18 mouse cellular contexts compared by ENCODE assay signal in the genomic region with DNA sequence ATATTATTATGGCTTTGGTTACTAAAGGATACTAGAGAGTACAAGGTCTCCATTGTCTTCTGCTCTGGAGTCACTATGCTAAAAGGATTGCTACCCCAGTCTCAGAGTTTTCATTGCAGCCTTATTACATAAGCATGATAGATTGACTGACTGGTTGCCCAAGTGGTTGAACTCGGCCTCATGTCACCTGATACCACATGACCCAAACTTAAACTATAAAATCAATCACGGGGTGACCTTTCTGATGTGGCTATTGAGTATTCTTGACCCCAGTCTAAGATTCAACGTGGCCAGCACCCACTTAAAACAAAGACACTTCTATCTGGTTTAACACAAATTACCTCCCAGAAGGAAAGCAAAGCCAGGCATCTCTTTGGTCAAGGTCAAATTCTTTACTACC.
"Had no signal": no experiment of that assay in that cellular context is flagged by ENCODE, and none has a peak within 500 bp of the region (broad histone marks: within the 10 kb centered on the region; RNA-seq: fewer than 3 reads in every experiment).

No protein-coding gene starts in this region.

- H3K9ac ChIP-seq: limb, embryonic 12.5 days; limb, embryonic 15.5 days; liver, embryonic 13.5 days; midbrain, embryonic 12.5 days; midbrain, embryonic 15.5 days; neural tube, embryonic 13.5 days; stomach, embryonic 15.5 days had no signal

- H3K4me3 ChIP-seq: limb, embryonic 12.5 days; limb, embryonic 15.5 days; liver, embryonic 13.5 days; midbrain, embryonic 12.5 days; midbrain, embryonic 15.5 days; neural tube, embryonic 13.5 days; stomach, embryonic 15.5 days had no signal

- H3K9me3 ChIP-seq: limb, embryonic 12.5 days; limb, embryonic 15.5 days; liver, embryonic 13.5 days; midbrain, embryonic 12.5 days; midbrain, embryonic 15.5 days; neural tube, embryonic 13.5 days; stomach, embryonic 15.5 days had no signal

- H3K4me1 ChIP-seq: limb, embryonic 12.5 days; limb, embryonic 15.5 days; liver, embryonic 13.5 days; midbrain, embryonic 12.5 days; midbrain, embryonic 15.5 days; neural tube, embryonic 13.5 days; stomach, embryonic 15.5 days had no signal

- H3K36me3 ChIP-seq: limb, embryonic 12.5 days; limb, embryonic 15.5 days; liver, embryonic 13.5 days; midbrain, embryonic 12.5 days; midbrain, embryonic 15.5 days; neural tube, embryonic 13.5 days; stomach, embryonic 15.5 days had no signal

- H3K4me2 ChIP-seq: limb, embryonic 12.5 days; limb, embryonic 15.5 days; liver, embryonic 13.5 days; midbrain, embryonic 12.5 days; midbrain, embryonic 15.5 days; neural tube, embryonic 13.5 days; stomach, embryonic 15.5 days had no signal

- DNase-seq: kidney, adult 2 months; kidney, postnatal 14 days; kidney, postnatal 4 days; left cerebral cortex, postnatal 4 days; liver, embryonic 13.5 days; lung, adult 2 months; lung, postnatal 14 days; lung, postnatal 4 days; retina, postnatal 1 day; right cerebral cortex, postnatal 25 days; spleen, adult 18-20 months; thymus, postnatal 36 days had no signal

- ATAC-seq: midbrain, embryonic 15.5 days had no signal

- H3K27ac ChIP-seq: limb, embryonic 12.5 days; limb, embryonic 15.5 days; liver, embryonic 13.5 days; midbrain, embryonic 12.5 days; midbrain, embryonic 15.5 days; neural tube, embryonic 13.5 days; stomach, embryonic 15.5 days had no signal

- H3K27me3 ChIP-seq: limb, embryonic 12.5 days; limb, embryonic 15.5 days; liver, embryonic 13.5 days; midbrain, embryonic 12.5 days; midbrain, embryonic 15.5 days; neural tube, embryonic 13.5 days; stomach, embryonic 15.5 days had no signal
